Mouse (Mus musculus): ENCODE results near the gene Rbbp6. TPM values are rescaled to one million over a fixed set of nuclear protein-coding genes. Genes with fewer than 3 reads are reported as not detected.

The Rbbp6 gene
- polyA plus RNA-seq, 1 experiment from 2014 or later, result 24.3 TPM

- Histone ChIP-seq H3K27ac (ENCODE audit: poor library complexity, severe bottlenecking) (no peak overlapping the region), H3K36me3 (peaks cover 19% of the 10 kb centered on the region), H3K4me3 (peak overlapping the region; percentile 81), H3K27me3 (replicated peaks) (no peaks in the 10 kb centered on the region), H3K9me3 (replicated peaks) (no peaks in the 10 kb centered on the region), H3K4me1 (replicated peaks) (peaks cover 20% of the 10 kb centered on the region), H3K9ac (peak overlapping the region; percentile 99; the same call in 1 of the 2 replicates), H3K4me2 (peak overlapping the region; percentile 80)
- ATAC-seq (ENCODE audit: insufficient number of reproducible peaks, low FRiP score), result no peak
- 79% methylated on average over 4 of the region's 4 CpGs for whole genome bisulfite sequencing
Observed at GRCm38 (mm10) chr7:122972006-122972689, 6.7 kb downstream of the Rbbp6 start.

- no peak for ATAC-seq (ENCODE audit: insufficient number of reproducible peaks, low FRiP score)
- H3K9ac ChIP-seq, result no peak overlapping the region
- no peaks in the 10 kb centered on the region for H3K9me3 ChIP-seq (replicated peaks)
- no peaks in the 10 kb centered on the region for H3K27me3 ChIP-seq (replicated peaks)
- 85% methylated on average over 1 of the region's 1 CpGs for WGBS
- H3K27ac ChIP-seq (ENCODE audit: poor library complexity, severe bottlenecking), result no peak overlapping the region
- H3K4me3 ChIP-seq, result no peak overlapping the region
- H3K4me2 ChIP-seq, result no peak overlapping the region
- H3K36me3 ChIP-seq, result peaks cover 20% of the 10 kb centered on the region
- 0 out of 2 replicates have a peak, but pooled peaks cover 3% of the 10 kb centered on the region for H3K4me1 ChIP-seq (replicated peaks)
Observed at GRCm38 (mm10) chr7:122979514-122979913, 14.0 kb downstream of the Rbbp6 start.

DNA sequence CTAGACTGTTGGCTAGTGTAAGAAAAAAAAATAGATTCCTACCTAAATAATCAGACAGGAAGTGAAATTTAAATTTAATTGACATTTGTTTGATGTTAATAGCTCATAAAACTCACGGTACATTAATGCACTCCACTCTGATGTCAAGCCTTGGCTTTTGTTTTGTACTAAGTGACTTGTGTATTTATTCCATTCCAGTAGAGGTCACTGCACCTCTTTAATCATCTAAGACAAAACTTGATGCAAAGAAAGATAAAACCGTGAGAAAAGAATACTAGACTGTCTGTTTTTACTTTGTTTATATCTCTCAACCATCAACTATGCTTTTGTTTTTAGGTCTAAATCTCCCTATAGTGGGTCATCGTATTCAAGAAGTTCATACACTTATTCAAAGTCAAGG is 32.7 kb downstream of the Rbbp6 start:
- no peak overlapping the region for H3K4me3 ChIP-seq
- H3K4me2 ChIP-seq, result no peak overlapping the region
- H3K27ac ChIP-seq (ENCODE audit: poor library complexity, severe bottlenecking), result no peak overlapping the region
- no peaks in the 10 kb centered on the region for H3K4me1 ChIP-seq (replicated peaks)
- no peaks in the 10 kb centered on the region for H3K27me3 ChIP-seq (replicated peaks)
- no peak for ATAC-seq (ENCODE audit: insufficient number of reproducible peaks, low FRiP score)
- no peaks in the 10 kb centered on the region for H3K9me3 ChIP-seq (replicated peaks)
- 90% methylated on average over 3 of the region's 3 CpGs for WGBS
- no peak overlapping the region for H3K9ac ChIP-seq
- peaks cover 81% of the 10 kb centered on the region for H3K36me3 ChIP-seq

DNA sequence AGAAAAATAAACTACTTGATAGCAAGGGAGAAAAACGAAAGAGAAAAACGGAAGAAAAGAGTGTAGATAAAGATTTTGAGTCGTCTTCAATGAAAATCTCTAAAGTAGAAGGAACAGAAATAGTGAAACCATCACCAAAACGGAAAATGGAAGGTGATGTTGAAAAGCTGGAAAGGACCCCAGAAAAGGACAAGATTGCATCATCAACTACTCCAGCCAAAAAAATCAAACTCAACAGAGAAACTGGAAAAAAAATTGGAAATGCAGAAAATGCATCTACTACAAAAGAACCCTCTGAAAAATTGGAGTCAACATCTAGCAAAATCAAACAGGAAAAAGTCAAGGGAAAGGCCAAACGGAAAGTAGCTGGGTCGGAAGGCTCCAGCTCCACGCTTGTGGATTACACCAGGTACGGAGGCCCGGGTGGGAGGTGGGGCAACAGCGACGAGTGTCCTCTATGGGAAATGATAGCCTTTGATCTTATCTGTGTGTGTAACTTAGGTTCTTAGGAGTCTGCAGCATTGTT is 34.4 kb downstream of the Rbbp6 start:
- Histone ChIP-seq H3K4me1 (replicated peaks) (no peaks in the 10 kb centered on the region), H3K9me3 (replicated peaks) (no peaks in the 10 kb centered on the region), H3K27ac (ENCODE audit: poor library complexity, severe bottlenecking) (no peak overlapping the region), H3K27me3 (replicated peaks) (no peaks in the 10 kb centered on the region), H3K9ac (no peak overlapping the region), H3K36me3 (peaks cover 84% of the 10 kb centered on the region), H3K4me3 (no peak overlapping the region), H3K4me2 (no peak overlapping the region)
- WGBS, result 83% methylated on average over 11 of the region's 11 CpGs
- no peak for ATAC-seq (ENCODE audit: insufficient number of reproducible peaks, low FRiP score)

DNA sequence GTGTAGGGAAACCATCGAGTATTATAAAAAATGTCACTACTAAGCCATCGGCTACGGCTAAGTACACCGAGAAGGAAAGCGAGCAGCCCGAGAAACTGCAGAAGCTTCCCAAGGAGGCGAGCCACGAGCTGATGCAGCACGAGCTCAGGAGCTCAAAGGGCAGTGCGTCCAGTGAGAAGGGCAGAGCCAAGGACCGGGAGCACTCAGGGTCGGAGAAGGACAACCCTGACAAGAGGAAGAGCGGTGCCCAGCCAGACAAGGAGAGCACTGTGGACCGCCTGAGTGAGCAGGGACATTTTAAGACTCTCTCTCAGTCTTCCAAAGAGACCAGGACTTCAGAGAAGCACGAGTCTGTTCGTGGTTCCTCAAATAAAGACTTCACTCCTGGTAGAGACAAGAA is 35.3 kb downstream of the Rbbp6 start:
- Histone ChIP-seq H3K9me3 (replicated peaks) (no peaks in the 10 kb centered on the region), H3K36me3 (peaks cover 79% of the 10 kb centered on the region), H3K27me3 (replicated peaks) (no peaks in the 10 kb centered on the region), H3K27ac (ENCODE audit: poor library complexity, severe bottlenecking) (no peak overlapping the region), H3K4me3 (no peak overlapping the region), H3K4me2 (no peak overlapping the region), H3K9ac (no peak overlapping the region), H3K4me1 (replicated peaks) (peaks cover 4% of the 10 kb centered on the region)
- ATAC-seq (ENCODE audit: insufficient number of reproducible peaks, low FRiP score), result no peak
- WGBS, result 95% methylated on average over 16 of the region's 16 CpGs

DNA sequence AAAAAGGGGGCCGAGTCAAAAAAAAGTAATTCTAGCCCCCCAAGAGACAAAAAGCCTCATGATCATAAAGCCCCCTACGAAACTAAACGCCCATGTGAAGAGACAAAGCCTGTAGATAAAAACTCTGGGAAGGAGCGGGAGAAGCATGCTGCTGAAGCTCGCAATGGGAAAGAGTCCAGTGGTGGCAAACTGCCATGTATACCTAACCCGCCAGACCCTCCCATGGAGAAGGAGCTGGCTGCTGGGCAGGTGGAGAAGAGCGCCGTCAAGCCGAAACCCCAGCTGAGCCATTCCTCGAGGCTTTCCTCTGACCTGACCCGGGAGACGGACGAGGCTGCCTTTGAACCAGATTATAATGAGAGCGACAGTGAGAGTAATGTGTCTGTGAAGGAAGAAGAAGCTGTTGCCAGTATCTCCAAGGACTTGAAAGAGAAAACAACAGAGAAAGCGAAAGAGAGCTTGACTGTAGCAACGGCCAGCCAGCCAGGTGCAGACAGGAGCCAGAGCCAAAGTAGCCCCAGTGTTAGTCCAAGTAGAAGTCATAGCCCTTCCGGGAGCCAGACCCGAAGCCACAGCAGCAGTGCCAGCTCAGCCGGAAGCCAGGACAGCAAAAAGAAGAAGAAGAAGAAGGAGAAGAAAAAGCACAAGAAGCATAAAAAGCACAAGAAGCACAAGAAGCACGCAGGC is 36.0 kb downstream of the Rbbp6 start:
- no peak for ATAC-seq (ENCODE audit: insufficient number of reproducible peaks, low FRiP score)
- Histone ChIP-seq H3K27me3 (replicated peaks) (no peaks in the 10 kb centered on the region), H3K4me3 (no peak overlapping the region), H3K4me1 (replicated peaks) (peaks cover 6% of the 10 kb centered on the region), H3K9ac (no peak overlapping the region), H3K27ac (ENCODE audit: poor library complexity, severe bottlenecking) (no peak overlapping the region), H3K4me2 (no peak overlapping the region), H3K9me3 (replicated peaks) (no peaks in the 10 kb centered on the region), H3K36me3 (peaks cover 72% of the 10 kb centered on the region)
- WGBS, result 90% methylated on average over 20 of the region's 20 CpGs

DNA sequence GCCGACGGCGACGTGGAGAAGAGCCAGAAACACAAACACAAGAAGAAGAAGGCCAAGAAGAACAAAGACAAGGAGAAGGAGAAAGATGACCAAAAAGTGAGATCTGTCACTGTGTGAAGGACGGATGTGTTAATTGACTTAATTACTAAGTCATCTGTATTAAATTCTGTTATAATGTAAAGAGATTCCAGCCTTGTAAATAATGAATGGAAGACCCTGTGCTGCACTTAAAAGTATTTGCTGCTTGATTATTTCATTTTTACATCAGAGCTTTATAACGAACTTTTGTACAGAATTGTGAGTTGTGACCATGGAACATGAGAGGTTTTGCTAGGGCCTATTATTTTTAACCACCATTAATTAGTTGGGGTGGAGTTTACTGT is 36.5 kb downstream of the Rbbp6 start:
- no peak for ATAC-seq (ENCODE audit: insufficient number of reproducible peaks, low FRiP score)
- 94% methylated on average over 6 of the region's 6 CpGs for WGBS

DNA sequence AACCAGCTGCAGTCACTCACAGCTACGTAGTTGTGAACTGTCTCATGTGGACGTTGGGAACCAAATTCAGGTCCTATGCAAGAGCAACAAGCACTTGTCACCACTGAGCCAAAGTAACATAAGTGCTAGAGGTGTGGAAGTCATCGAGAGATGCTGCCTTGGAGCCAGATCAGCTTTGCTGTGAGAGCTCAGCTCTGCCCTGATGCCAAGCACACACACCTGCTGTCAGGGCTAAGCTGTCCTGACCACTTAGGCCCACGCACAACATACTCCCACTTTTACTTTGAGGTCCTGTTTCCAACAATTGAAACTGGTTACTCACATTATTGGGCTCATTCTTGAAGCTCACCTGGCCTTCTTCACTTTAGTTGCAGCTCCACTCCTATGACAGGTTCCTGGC is 37.7 kb downstream of the Rbbp6 start:
- Histone ChIP-seq H3K4me3 (no peak overlapping the region), H3K36me3 (peaks cover 62% of the 10 kb centered on the region), H3K27me3 (replicated peaks) (no peaks in the 10 kb centered on the region), H3K9me3 (replicated peaks) (no peaks in the 10 kb centered on the region), H3K27ac (ENCODE audit: poor library complexity, severe bottlenecking) (no peak overlapping the region), H3K9ac (no peak overlapping the region), H3K4me1 (replicated peaks) (peaks cover 6% of the 10 kb centered on the region), H3K4me2 (no peak overlapping the region)
- WGBS, result 81% methylated on average over 4 of the region's 4 CpGs
- no peak for ATAC-seq (ENCODE audit: insufficient number of reproducible peaks, low FRiP score)

More for the DNA sequence above, 36.5 kb downstream of the Rbbp6 start:
- no peaks in the 10 kb centered on the region for H3K9me3 ChIP-seq (replicated peaks)
- H3K4me1 ChIP-seq (replicated peaks), result peaks cover 6% of the 10 kb centered on the region
- H3K27ac ChIP-seq (ENCODE audit: poor library complexity, severe bottlenecking), result no peak overlapping the region
- H3K36me3 ChIP-seq, result peaks cover 67% of the 10 kb centered on the region
- no peak overlapping the region for H3K4me2 ChIP-seq
- H3K9ac ChIP-seq, result no peak overlapping the region
- H3K4me3 ChIP-seq, result no peak overlapping the region
- H3K27me3 ChIP-seq (replicated peaks), result no peaks in the 10 kb centered on the region

DNA sequence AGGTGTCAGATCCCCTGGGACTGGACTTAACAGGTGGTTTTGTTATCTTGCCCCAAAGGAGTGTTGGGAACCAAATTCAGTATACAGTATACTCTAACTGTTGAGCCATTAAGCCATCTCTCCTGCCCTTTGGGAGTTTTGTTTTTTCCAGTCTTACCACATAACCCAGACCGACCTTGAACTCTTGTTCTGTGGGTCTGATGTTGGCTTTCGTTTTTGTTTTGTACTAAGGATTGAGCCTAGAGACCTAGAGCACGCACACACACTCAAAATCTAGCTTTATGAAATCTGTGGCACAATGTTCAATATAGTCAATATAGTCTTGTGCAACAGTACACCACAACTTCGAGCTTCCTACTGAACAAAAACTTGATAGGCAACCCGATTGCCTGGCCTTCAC is 39.0 kb downstream of the Rbbp6 start:
- Histone ChIP-seq H3K9me3 (replicated peaks) (no peaks in the 10 kb centered on the region), H3K9ac (no peak overlapping the region), H3K36me3 (peaks cover 50% of the 10 kb centered on the region), H3K4me1 (replicated peaks) (peaks cover 6% of the 10 kb centered on the region), H3K27me3 (replicated peaks) (no peaks in the 10 kb centered on the region), H3K27ac (ENCODE audit: poor library complexity, severe bottlenecking) (no peak overlapping the region), H3K4me2 (no peak overlapping the region), H3K4me3 (no peak overlapping the region)
- ATAC-seq (ENCODE audit: insufficient number of reproducible peaks, low FRiP score), result no peak
- 96% methylated on average over 5 of the region's 5 CpGs for WGBS

DNA sequence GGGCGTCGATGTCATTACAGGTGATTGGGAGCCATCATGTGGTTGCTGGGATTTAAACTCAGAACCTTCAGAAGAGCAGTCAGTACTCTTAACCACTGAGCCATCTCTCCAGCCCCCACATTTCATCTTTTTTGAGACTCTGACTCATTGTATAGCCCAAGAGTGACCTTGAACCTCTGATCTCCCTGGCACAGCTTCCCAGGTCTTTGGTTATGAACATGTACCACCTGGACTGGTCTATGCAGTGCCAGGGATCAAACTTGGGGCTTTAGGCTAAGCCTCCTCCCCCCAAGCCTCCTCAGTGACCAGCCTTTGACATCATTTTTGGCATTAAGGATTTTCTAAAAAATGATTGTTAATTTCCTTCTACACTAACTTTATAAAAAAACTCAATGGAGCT is 40.8 kb downstream of the Rbbp6 start:
- Histone ChIP-seq H3K4me1 (replicated peaks) (peaks cover 6% of the 10 kb centered on the region), H3K9ac (no peak overlapping the region), H3K4me3 (no peak overlapping the region), H3K4me2 (no peak overlapping the region), H3K36me3 (peaks cover 34% of the 10 kb centered on the region), H3K27ac (ENCODE audit: poor library complexity, severe bottlenecking) (no peak overlapping the region), H3K9me3 (replicated peaks) (no peaks in the 10 kb centered on the region), H3K27me3 (replicated peaks) (no peaks in the 10 kb centered on the region)
- no peak for ATAC-seq (ENCODE audit: insufficient number of reproducible peaks, low FRiP score)
- 51% methylated on average over 2 of the region's 2 CpGs for WGBS

DNA sequence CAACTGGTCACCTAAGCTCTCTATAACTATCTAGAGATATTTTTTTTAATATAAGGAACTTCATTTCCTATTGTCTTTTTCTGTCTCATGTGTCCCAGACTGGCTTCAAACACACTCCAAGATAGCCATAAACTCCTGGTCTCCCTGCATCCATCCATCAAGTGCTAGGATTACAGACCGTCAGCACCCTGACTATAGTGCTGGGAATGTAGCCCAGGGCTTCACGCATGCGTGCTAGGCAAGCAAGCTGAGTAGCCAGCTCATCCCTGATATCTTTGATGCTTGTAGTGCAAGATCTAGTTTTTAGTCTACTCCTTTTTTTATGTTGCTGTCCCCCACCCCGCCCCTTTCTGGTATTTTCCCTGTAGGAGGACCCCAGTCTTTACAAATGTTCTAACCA is 42.3 kb downstream of the Rbbp6 start:
- 67% methylated on average over 4 of the region's 4 CpGs for WGBS
- H3K9me3 ChIP-seq (replicated peaks), result no peaks in the 10 kb centered on the region
- ATAC-seq (ENCODE audit: insufficient number of reproducible peaks, low FRiP score), result no peak
- no peak overlapping the region for H3K4me3 ChIP-seq
- H3K36me3 ChIP-seq, result peaks cover 23% of the 10 kb centered on the region
- no peak overlapping the region for H3K9ac ChIP-seq
- H3K4me1 ChIP-seq (replicated peaks), result peaks cover 6% of the 10 kb centered on the region
- H3K4me2 ChIP-seq, result no peak overlapping the region
- no peaks in the 10 kb centered on the region for H3K27me3 ChIP-seq (replicated peaks)
- no peak overlapping the region for H3K27ac ChIP-seq (ENCODE audit: poor library complexity, severe bottlenecking)
